Mouse (Mus musculus) neural tube, embryonic 12.5 days (tissue): Measurements from ENCODE around the gene Vmn1r160. TPM values are rescaled to one million over a fixed set of nuclear protein-coding genes. Genes with fewer than 3 reads are reported as not detected.
"Not testable (repeated sequence)": the region's sequence is repeated elsewhere in the genome, so short reads cannot be mapped to it uniquely, and the experiment has no call there.

Source experiments
- ATAC-seq: fragments of 200-750 bp; cut with Nextera tagmentation; 2 replicates; pipeline ENCODE4 v1.8.0; 2017; ENCODE audit warnings: low read depth, mild to moderate bottlenecking, moderate TSS enrichment, moderate library complexity; ENCODE audit not compliant: low FRiP score
- H3K27ac ChIP-seq: fragments of 300-500 bp; sonication (generic); 2 replicates; pipeline ENCODE4 v1.5.1; 2016
- H3K27me3 ChIP-seq: fragments of 300-500 bp; sonication (generic); replicated peaks from 2 replicates; pipeline ENCODE4 v1.6.1; 2016; ENCODE audit warnings: mild to moderate bottlenecking
- H3K36me3 ChIP-seq: fragments of 300-500 bp; sonication (generic); 2 replicates; pipeline ENCODE4 v1.6.1; 2016; ENCODE audit warnings: mild to moderate bottlenecking
- H3K4me1 ChIP-seq: fragments of 300-500 bp; sonication (generic); 2 replicates; pipeline ENCODE4 v1.6.1; 2016
- H3K4me2 ChIP-seq: fragments of 300-500 bp; sonication (generic); replicated peaks from 2 replicates; pipeline ENCODE4 v1.6.1; 2016; ENCODE audit warnings: mild to moderate bottlenecking
- H3K4me3 ChIP-seq: fragments of 300-500 bp; sonication (generic); 2 replicates; pipeline ENCODE4 v1.5.1; 2016
- H3K9ac ChIP-seq: fragments of 300-500 bp; sonication (generic); 2 replicates; pipeline ENCODE4 v1.6.1; 2016; ENCODE audit warnings: mild to moderate bottlenecking
- H3K9me3 ChIP-seq: fragments of 300-500 bp; sonication (generic); 2 replicates; pipeline ENCODE4 v1.6.1; 2016; ENCODE audit warnings: mild to moderate bottlenecking
- WGBS: fragments of 180-500 bp; shearing (Covaris S2); methylation state at CpG from one replicate; pipeline ENCODE4 v1.1.7; 2016; 5-methylcytosine and 5-hydroxymethylcytosine counted together
- polyA plus RNA-seq: library from polyadenylated mRNA; unstranded; fragments of >200 nt; fragmentation: Nextera tagmentation; extraction: Ambion mirVana; gene quantifications from 2 replicates; pipeline ENCODE4 v1.2.1, GENCODE M21; 2016

The Vmn1r160 gene
- not detected in 2 replicates for polyA plus RNA-seq

GRCm38 (mm10) chr7:22870924-22871323, at the start of gene Vmn1r160:
TSS of gene Vmn1r160 (plus strand) at chr7:22871224.
- H3K27me3 ChIP-seq, H3K9ac ChIP-seq, H3K9me3 ChIP-seq, ATAC-seq, H3K36me3 ChIP-seq, H3K4me2 ChIP-seq, H3K4me1 ChIP-seq, H3K4me3 ChIP-seq, H3K27ac ChIP-seq: not testable (repeated sequence)
- WGBS = 48% methylated on average over 1 of the region's 3 CpGs

GRCm38 (mm10) chr7:22843505-22843904, 27.5 kb upstream of the Vmn1r160 start, which contains the start of gene Vmn1r159:
TSS of gene Vmn1r159 (minus strand) at chr7:22843605.
- H3K4me2 ChIP-seq, H3K36me3 ChIP-seq, H3K27me3 ChIP-seq, H3K4me1 ChIP-seq, H3K9me3 ChIP-seq, ATAC-seq, H3K4me3 ChIP-seq, H3K9ac ChIP-seq, H3K27ac ChIP-seq: not testable (repeated sequence)
- WGBS = 70% methylated on average over 3 of the region's 3 CpGs

Other genes with a start within 250 kb of the Vmn1r160 start
- gene Vmn1r155, start 213.2 kb upstream of the Vmn1r160 start, polyA plus RNA-seq = not detected in 2 replicates
- gene Gm8693, start 178.9 kb upstream of the Vmn1r160 start, polyA plus RNA-seq = not detected in 2 replicates
- gene Gm4567, start 151.5 kb upstream of the Vmn1r160 start, polyA plus RNA-seq = not detected in 2 replicates
- gene Vmn1r157, start 109.5 kb upstream of the Vmn1r160 start, polyA plus RNA-seq = not detected in 2 replicates
- not detected in 2 replicates for gene Vmn1r158, start 80.4 kb upstream of the Vmn1r160 start, polyA plus RNA-seq
- not detected in 2 replicates for gene Vmn1r159, start 27.6 kb upstream of the Vmn1r160 start, polyA plus RNA-seq
- gene Gm4214, start 113.4 kb downstream of the Vmn1r160 start, polyA plus RNA-seq = not detected in 2 replicates
- gene Gm4216, start 148.7 kb downstream of the Vmn1r160 start, polyA plus RNA-seq = not detected in 2 replicates
- not detected in 2 replicates for gene Vmn1r163, start 184.3 kb downstream of the Vmn1r160 start, polyA plus RNA-seq
- not detected in 2 replicates for gene Gm8720, start 196.2 kb downstream of the Vmn1r160 start, polyA plus RNA-seq